ENCODE assay signal across 24 mouse cellular contexts in the genomic region with DNA sequence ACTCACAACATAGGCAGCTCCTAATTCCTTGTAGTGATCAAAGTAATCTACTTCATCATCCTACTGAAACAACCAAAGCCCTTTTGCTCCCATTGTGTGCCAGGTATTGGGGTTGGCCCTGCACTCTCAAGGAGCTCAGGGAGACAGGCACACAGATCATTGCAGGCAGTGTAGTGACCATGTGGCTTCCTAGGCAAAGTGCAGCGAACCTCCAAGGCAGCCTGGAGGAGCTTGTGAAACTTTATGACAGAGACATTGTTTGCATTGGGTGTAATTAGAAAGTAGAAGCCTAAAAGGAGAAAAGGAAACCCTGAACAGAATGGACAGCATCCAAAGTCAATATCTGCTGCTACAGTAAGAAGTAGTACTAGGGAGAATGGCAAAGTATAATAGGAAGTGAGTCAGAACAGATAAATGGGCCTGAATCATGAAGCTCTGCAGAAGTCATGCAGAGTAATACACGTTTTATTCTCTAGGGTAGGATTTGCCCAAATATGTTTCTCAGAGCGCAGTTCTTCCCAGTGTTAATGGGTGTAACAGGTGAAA. TPM values are rescaled to one million over a fixed set of nuclear protein-coding genes. Genes with fewer than 3 reads are reported as not detected.
A peak's percentile ranks its signal among the peaks of the same experiment; 100 is the strongest.
DNase-seq lines count a peak whose midpoint lies in the region; ATAC-seq lines count a peak whose summit lies in the region.
"Had no signal": no experiment of that assay in that cellular context is flagged by ENCODE, and none has a peak within 500 bp of the region (broad histone marks: within the 10 kb centered on the region; RNA-seq: fewer than 3 reads in every experiment).

No protein-coding gene starts in this region.

- H3K27me3 ChIP-seq in heart, embryonic 16.5 days (ENCODE audit: control insufficient read depth, insufficient read depth, low read length), result no peaks in the 10 kb centered on the region
- no peaks in the 10 kb centered on the region for H3K27me3 ChIP-seq in heart, embryonic 10.5 days (ENCODE audit: insufficient read depth, poor library complexity, severe bottlenecking)
- H3K27me3 ChIP-seq in hindbrain, embryonic 16.5 days (replicated peaks; ENCODE audit: control insufficient read depth, insufficient read depth, low read length), result no peaks in the 10 kb centered on the region
- H3K27me3 ChIP-seq: embryonic facial prominence, embryonic 15.5 days; forebrain, embryonic 12.5 days; limb, embryonic 12.5 days had no signal

- H3K27ac ChIP-seq in heart, embryonic 16.5 days (ENCODE audit: low read length), result no peak overlapping the region
- H3K27ac ChIP-seq in heart, embryonic 10.5 days, result no peak overlapping the region
- H3K27ac ChIP-seq in hindbrain, embryonic 16.5 days (ENCODE audit: low read depth, low read length), result no peak overlapping the region
- H3K27ac ChIP-seq: embryonic facial prominence, embryonic 15.5 days; forebrain, embryonic 12.5 days; limb, embryonic 12.5 days; liver, embryonic 14.5 days had no signal

- H3K4me1 ChIP-seq in heart, embryonic 16.5 days (ENCODE audit: control insufficient read depth, insufficient read depth, low read length), result no peaks in the 10 kb centered on the region
- H3K4me1 ChIP-seq in heart, embryonic 10.5 days, result no peaks in the 10 kb centered on the region
- H3K4me1 ChIP-seq in hindbrain, embryonic 16.5 days (ENCODE audit: control insufficient read depth, insufficient read depth, low read depth, low read length), result no peaks in the 10 kb centered on the region
- H3K4me1 ChIP-seq: embryonic facial prominence, embryonic 15.5 days; forebrain, embryonic 12.5 days had no signal

- ATAC-seq in heart, embryonic 16.5 days (replicated peaks; ENCODE audit: extremely low read depth, insufficient read depth, low FRiP score), result peak; percentile 42; the same call in 1 of the 2 replicates
- ATAC-seq in hindbrain, embryonic 16.5 days, result no peak
- ATAC-seq in megakaryocyte, adult 5-6 weeks (ENCODE audit: poor library complexity, severe bottlenecking), result no peak
- ATAC-seq: activated CD4-positive, CD25-positive, alpha-beta regulatory T cell, adult 4 months; inflammation-experienced regulatory T-cells, adult 6 months had no signal

- no peaks in the 10 kb centered on the region for H3K9me3 ChIP-seq in heart, embryonic 16.5 days (replicated peaks; ENCODE audit: control insufficient read depth, low read length)
- H3K9me3 ChIP-seq in heart, embryonic 10.5 days, result no peaks in the 10 kb centered on the region
- no peaks in the 10 kb centered on the region for H3K9me3 ChIP-seq in hindbrain, embryonic 16.5 days (ENCODE audit: control insufficient read depth, low read length)
- H3K9me3 ChIP-seq: embryonic facial prominence, embryonic 15.5 days; forebrain, embryonic 12.5 days; limb, embryonic 12.5 days had no signal

- H3K36me3 ChIP-seq in heart, embryonic 16.5 days (ENCODE audit: control insufficient read depth, insufficient read depth), result 0 out of 2 replicates have a peak, but pooled peaks cover 3% of the 10 kb centered on the region
- peaks cover 47% of the 10 kb centered on the region for H3K36me3 ChIP-seq in heart, embryonic 10.5 days
- H3K36me3 ChIP-seq in hindbrain, embryonic 16.5 days (ENCODE audit: control insufficient read depth, insufficient read depth, low read length), result peaks cover 3% of the 10 kb centered on the region; the same call in 1 of the 2 replicates
- H3K36me3 ChIP-seq: embryonic facial prominence, embryonic 15.5 days had no signal

- H3K9ac ChIP-seq in heart, embryonic 16.5 days (ENCODE audit: low read length), result no peak overlapping the region
- no peak overlapping the region for H3K9ac ChIP-seq in hindbrain, embryonic 16.5 days (ENCODE audit: low read depth, low read length)
- H3K9ac ChIP-seq: embryonic facial prominence, embryonic 15.5 days; forebrain, embryonic 12.5 days; limb, embryonic 12.5 days; liver, embryonic 14.5 days had no signal

- 59% methylated on average over 3 of the region's 3 CpGs for WGBS in heart, embryonic 16.5 days
- WGBS in heart, embryonic 10.5 days, result 76% methylated on average over 3 of the region's 3 CpGs
- 21% methylated on average over 3 of the region's 3 CpGs for WGBS in large intestine, adult 2 months
- 86% methylated on average over 3 of the region's 3 CpGs for WGBS in hindbrain, embryonic 16.5 days

- DNase-seq in heart, embryonic 10.5 days (ENCODE audit: low spot score), result no peak
- peak; percentile 75 for DNase-seq in 416B (ENCODE audit: low read depth)
- peak; percentile 66 for DNase-seq in adipocyte (ENCODE audit: low spot score)
- DNase-seq in large intestine, adult 2 months (ENCODE audit: low read depth, low spot score), result peak; percentile 91
- DNase-seq: adrenal gland, postnatal 25 days; cerebellum, adult 8-10 months; gastrocnemius, postnatal 14 days; kidney, postnatal 14 days; layer of hippocampus, adult 9-11 months; thymus, postnatal 4 days had no signal

- H3K4me2 ChIP-seq in heart, embryonic 16.5 days (ENCODE audit: low read depth, low read length), result no peak overlapping the region
- no peak overlapping the region for H3K4me2 ChIP-seq in hindbrain, embryonic 16.5 days (ENCODE audit: low read length)
- H3K4me2 ChIP-seq: embryonic facial prominence, embryonic 15.5 days; forebrain, embryonic 12.5 days; limb, embryonic 12.5 days; midbrain, embryonic 11.5 days had no signal

- no peak overlapping the region for H3K4me3 ChIP-seq in heart, embryonic 16.5 days (ENCODE audit: low read length)
- no peak overlapping the region for H3K4me3 ChIP-seq in heart, embryonic 10.5 days
- H3K4me3 ChIP-seq in hindbrain, embryonic 16.5 days (ENCODE audit: low read length), result no peak overlapping the region
- H3K4me3 ChIP-seq: embryonic facial prominence, embryonic 15.5 days; forebrain, embryonic 12.5 days; limb, embryonic 12.5 days had no signal

RNA-seq across cellular contexts. Expression of gene Clcn1, which starts 9.1 kb away (rescaled TPM):
- 0.34 and 0.45 TPM in 2 replicates for polyA plus RNA-seq in heart, embryonic 16.5 days (2015; fragmentation: Nextera tagmentation; extraction: Ambion mirVana)
- polyA plus RNA-seq in heart, embryonic 10.5 days (2016; fragmentation: Nextera tagmentation; extraction: Ambion mirVana), result 0.59 and 0.67 TPM in 2 replicates
- polyA plus RNA-seq in large intestine, adult 2 months (2012; rRNA removed), result 0.31 and 0.51 TPM in 2 replicates
- 0.99 and 1.2 TPM in 2 replicates for polyA plus RNA-seq in hindbrain, embryonic 16.5 days (2015; fragmentation: Nextera tagmentation; extraction: Ambion mirVana)
- 1.5 TPM in 1 of 2 replicates, not detected in the other for total RNA-seq in megakaryocyte, adult 5-6 weeks (2015)
- total RNA-seq in megakaryocyte, adult 5-6 weeks (2017), result not detected in 2 replicates
- total RNA-seq: monocyte, adult 5-6 weeks had no signal
- polyA plus RNA-seq: activated CD4-positive, CD25-positive, alpha-beta regulatory T cell, adult 4 months; inflammation-experienced regulatory T-cells, adult 6 months had no signal

RNA-seq across cellular contexts. Expression of gene Fam131b, which starts 28.8 kb away (rescaled TPM):
- 0.17 and 0.21 TPM in 2 replicates for polyA plus RNA-seq in heart, embryonic 16.5 days (2015; fragmentation: Nextera tagmentation; extraction: Ambion mirVana)
- 0.21 and 0.30 TPM in 2 replicates for polyA plus RNA-seq in heart, embryonic 10.5 days (2016; fragmentation: Nextera tagmentation; extraction: Ambion mirVana)
- polyA plus RNA-seq in large intestine, adult 2 months (2012; rRNA removed), result 0.18 and 0.27 TPM in 2 replicates
- polyA plus RNA-seq in hindbrain, embryonic 16.5 days (2015; fragmentation: Nextera tagmentation; extraction: Ambion mirVana), result 7.2 and 7.3 TPM in 2 replicates
- total RNA-seq in megakaryocyte, adult 5-6 weeks (2015), result not detected in 2 replicates
- total RNA-seq in megakaryocyte, adult 5-6 weeks (2017), result not detected in 2 replicates
- total RNA-seq: adrenal gland, postnatal 25 days; monocyte, adult 5-6 weeks had no signal
- polyA plus RNA-seq: activated CD4-positive, CD25-positive, alpha-beta regulatory T cell, adult 4 months; inflammation-experienced regulatory T-cells, adult 6 months had no signal

RNA-seq across cellular contexts. Expression of gene Casp2, which starts 30.8 kb away (rescaled TPM):
- 34.3 and 38.7 TPM in 2 replicates for polyA plus RNA-seq in heart, embryonic 16.5 days (2015; fragmentation: Nextera tagmentation; extraction: Ambion mirVana)
- 40.8 and 45.2 TPM in 2 replicates for polyA plus RNA-seq in heart, embryonic 10.5 days (2016; fragmentation: Nextera tagmentation; extraction: Ambion mirVana)
- polyA plus RNA-seq in large intestine, adult 2 months (2012; rRNA removed), result 26.2 and 47.8 TPM in 2 replicates
- polyA plus RNA-seq in hindbrain, embryonic 16.5 days (2015; fragmentation: Nextera tagmentation; extraction: Ambion mirVana), result 28.2 and 31.8 TPM in 2 replicates
- total RNA-seq in megakaryocyte, adult 5-6 weeks (2015), result 62.1 and 65.9 TPM in 2 replicates
- 49.2 and 53.5 TPM in 2 replicates for total RNA-seq in megakaryocyte, adult 5-6 weeks (2017)

RNA-seq across cellular contexts. Expression of gene Tmem139, which starts 33.9 kb away (rescaled TPM):
- polyA plus RNA-seq in heart, embryonic 16.5 days (2015; fragmentation: Nextera tagmentation; extraction: Ambion mirVana), result 0.20 and 0.34 TPM in 2 replicates
- polyA plus RNA-seq in heart, embryonic 10.5 days (2016; fragmentation: Nextera tagmentation; extraction: Ambion mirVana), result 0.21 and 0.41 TPM in 2 replicates
- polyA plus RNA-seq in large intestine, adult 2 months (2012; rRNA removed), result 20.6 and 34.9 TPM in 2 replicates
- 0.14 TPM in 2 replicates for polyA plus RNA-seq in hindbrain, embryonic 16.5 days (2015; fragmentation: Nextera tagmentation; extraction: Ambion mirVana)
- not detected in 2 replicates for total RNA-seq in megakaryocyte, adult 5-6 weeks (2015)
- total RNA-seq in megakaryocyte, adult 5-6 weeks (2017), result not detected in 2 replicates
- total RNA-seq: gastrocnemius, postnatal 14 days; left cerebral cortex, adult 8-10 months; monocyte, adult 5-6 weeks had no signal
- polyA plus RNA-seq: activated CD4-positive, CD25-positive, alpha-beta regulatory T cell, adult 4 months; cortical plate, adult 2 months; inflammation-experienced regulatory T-cells, adult 6 months; testis, adult 2 months had no signal

RNA-seq across cellular contexts. Expression of gene Gstk1, which starts 49.9 kb away (rescaled TPM):
- polyA plus RNA-seq in heart, embryonic 16.5 days (2015; fragmentation: Nextera tagmentation; extraction: Ambion mirVana), result 18.4 and 20.0 TPM in 2 replicates
- polyA plus RNA-seq in heart, embryonic 10.5 days (2016; fragmentation: Nextera tagmentation; extraction: Ambion mirVana), result 9.7 and 13.8 TPM in 2 replicates
- polyA plus RNA-seq in large intestine, adult 2 months (2012; rRNA removed), result 20.4 and 36.1 TPM in 2 replicates
- polyA plus RNA-seq in hindbrain, embryonic 16.5 days (2015; fragmentation: Nextera tagmentation; extraction: Ambion mirVana), result 14.2 and 15.0 TPM in 2 replicates
- total RNA-seq in megakaryocyte, adult 5-6 weeks (2015), result 15.4 and 18.6 TPM in 2 replicates
- total RNA-seq in megakaryocyte, adult 5-6 weeks (2017), result 6.7 and 9.4 TPM in 2 replicates
